Mouse (Mus musculus) heart, embryonic 14.5 days (tissue): ENCODE measurements around the gene Catsper3. TPM values are rescaled to one million over a fixed set of nuclear protein-coding genes. Genes with fewer than 3 reads are reported as not detected.

Experiments used
- ATAC-seq: fragments of 200-750 bp; cut with Nextera tagmentation; 2 replicates; pipeline ENCODE4 v1.8.0; 2017; ENCODE audit warnings: low read depth, moderate TSS enrichment; ENCODE audit not compliant: insufficient number of reproducible peaks, insufficient read depth, low FRiP score
- H3K27ac ChIP-seq, 2 experiments: fragments of 200-500 bp in 1 of 2; fragments of 300-500 bp in 1 of 2; sonication (generic) in 1 of 2; replicated peaks in 1 of 2; 2 replicates each; pipeline ENCODE4 v1.5.1; 2012 to 2014; ENCODE audit warnings: low read depth in 2 of 2, low read length in 2 of 2, control low read depth in 1 of 2, mild to moderate bottlenecking in 1 of 2, mixed read lengths in 1 of 2; ENCODE audit not compliant: control insufficient read depth in 1 of 2, insufficient read depth in 1 of 2
- H3K27me3 ChIP-seq: fragments of 300-500 bp; sonication (generic); 2 replicates; pipeline ENCODE4 v1.6.1; 2014; ENCODE audit warnings: mild to moderate bottlenecking, low read length, control low read depth; ENCODE audit not compliant: control insufficient read depth, insufficient read depth
- H3K36me3 ChIP-seq: fragments of 300-500 bp; sonication (generic); 2 replicates; pipeline ENCODE4 v1.6.1; 2014; ENCODE audit warnings: mild to moderate bottlenecking, control low read depth, low read length, mixed read lengths; ENCODE audit not compliant: control insufficient read depth, insufficient read depth
- H3K4me1 ChIP-seq, 2 experiments: fragments of 200-500 bp in 1 of 2; fragments of 300-500 bp in 1 of 2; sonication (generic) in 1 of 2; 2 replicates each; pipeline ENCODE4 v1.6.1; 2012 to 2014; ENCODE audit warnings: low read length in 2 of 2, control low read depth in 1 of 2, mixed read lengths in 1 of 2; ENCODE audit not compliant: control insufficient read depth in 2 of 2, insufficient read depth in 2 of 2
- H3K4me2 ChIP-seq: fragments of 300-500 bp; sonication (generic); 2 replicates; pipeline ENCODE4 v1.6.1; 2014; ENCODE audit warnings: mild to moderate bottlenecking, low read length
- H3K4me3 ChIP-seq, 2 experiments: fragments of 200-500 bp in 1 of 2; fragments of 300-500 bp in 1 of 2; sonication (generic) in 1 of 2; 2 replicates each; pipeline ENCODE4 v1.5.1; 2012 to 2014; ENCODE audit warnings: low read length in 2 of 2, mild to moderate bottlenecking in 2 of 2, control low read depth in 1 of 2, low read depth in 1 of 2, moderate library complexity in 1 of 2; ENCODE audit not compliant: control insufficient read depth in 1 of 2, insufficient read depth in 1 of 2
- H3K9ac ChIP-seq: fragments of 300-500 bp; sonication (generic); 2 replicates; pipeline ENCODE4 v1.6.1; 2014; ENCODE audit warnings: mild to moderate bottlenecking, low read length
- H3K9me3 ChIP-seq: fragments of 300-500 bp; sonication (generic); 2 replicates; pipeline ENCODE4 v1.6.1; 2016; ENCODE audit warnings: low read length, control low read depth; ENCODE audit not compliant: control insufficient read depth
- WGBS: fragments of 180-500 bp; shearing (Covaris S2); extraction: QIAGEN DNeasy Blood & Tissue Kit; methylation state at CpG from one replicate; pipeline ENCODE4 v1.1.7; 2014; 5-methylcytosine and 5-hydroxymethylcytosine counted together
- polyA plus RNA-seq: library from polyadenylated mRNA; unstranded; fragments of >200 nt; fragmentation: Nextera tagmentation; extraction: Ambion mirVana; gene quantifications from 2 replicates; pipeline ENCODE4 v1.2.1, GENCODE M21; 2014

The Catsper3 gene
- polyA plus RNA-seq, 1 experiment from 2014 or later, result not detected

- Histone ChIP-seq H3K4me3 (no peak overlapping the region), H3K9me3 (no peaks in the 10 kb centered on the region), H3K36me3 (no peaks in the 10 kb centered on the region), H3K4me2 (no peak overlapping the region), H3K9ac (no peak overlapping the region), H3K27ac (no peak overlapping the region), H3K27me3 (peaks cover 90% of the 10 kb centered on the region), H3K4me1 (peaks cover 5 to 21% of the 10 kb centered on the region in 2 experiments; a peak in 3 of 4 replicates)
- WGBS, result 64% methylated on average over 1 of the region's 1 CpGs
- ATAC-seq, result no peak
Measured at GRCm38 (mm10) chr13:55832602-55833001, 48.2 kb downstream of the Catsper3 start.

DNA sequence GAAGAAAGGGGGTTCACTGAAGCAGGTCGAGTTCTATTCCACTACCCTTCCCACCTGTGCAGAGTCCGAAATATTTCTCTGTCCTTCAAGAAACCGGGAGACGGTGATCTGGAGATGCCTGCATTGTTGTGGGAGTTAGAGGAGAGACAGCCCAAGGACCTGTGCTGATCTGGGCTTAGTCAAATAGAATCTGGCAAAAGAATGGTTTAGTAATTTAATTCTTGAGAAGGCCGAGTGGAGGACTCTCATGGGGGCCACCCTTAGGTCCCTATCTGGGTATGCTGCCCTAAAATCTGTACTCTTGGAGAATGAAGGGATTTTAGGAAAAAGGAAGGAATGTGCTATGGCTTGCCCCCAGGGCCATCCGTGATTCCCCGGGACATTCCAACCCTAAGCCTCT lies 49.6 kb downstream of the Catsper3 start:
- ATAC-seq, result no peak
- Histone ChIP-seq H3K27me3 (peaks cover 90% of the 10 kb centered on the region), H3K27ac (no peak overlapping the region), H3K36me3 (no peaks in the 10 kb centered on the region), H3K9ac (no peak overlapping the region), H3K9me3 (no peaks in the 10 kb centered on the region), H3K4me1 (peaks cover 2 to 18% of the 10 kb centered on the region in 2 experiments; a peak in 3 of 4 replicates), H3K4me2 (no peak overlapping the region), H3K4me3 (no peak overlapping the region)
- WGBS, result 8% methylated on average over 7 of the region's 7 CpGs

DNA sequence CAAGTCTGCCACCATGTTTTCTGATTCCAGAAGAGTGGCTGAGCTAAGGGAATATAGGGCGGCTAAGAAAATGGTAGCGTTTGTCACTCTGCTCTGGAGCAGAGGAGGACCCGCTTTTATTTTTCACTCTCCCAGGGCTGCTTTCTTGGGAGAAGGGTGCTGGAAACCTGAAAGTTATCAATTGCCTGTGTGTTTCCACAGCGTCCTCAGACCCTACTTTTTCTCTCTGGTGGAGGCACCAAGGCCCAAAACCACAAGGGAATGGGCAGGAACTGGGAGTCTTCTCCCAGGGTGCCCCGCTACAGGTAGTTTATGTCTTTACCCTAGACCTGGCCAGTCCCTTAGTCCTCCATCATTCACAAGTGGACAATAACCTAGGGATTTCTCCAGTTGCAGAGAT lies 50.3 kb downstream of the Catsper3 start:
- Histone ChIP-seq H3K36me3 (no peaks in the 10 kb centered on the region), H3K4me1 (peaks cover 2 to 18% of the 10 kb centered on the region in 2 experiments; a peak in 3 of 4 replicates), H3K27me3 (peaks cover 93% of the 10 kb centered on the region), H3K9me3 (no peaks in the 10 kb centered on the region), H3K9ac (no peak overlapping the region), H3K27ac (no peak overlapping the region), H3K4me3 (no peak overlapping the region), H3K4me2 (no peak overlapping the region)
- ATAC-seq, result no peak
- 8% methylated on average over 5 of the region's 5 CpGs for WGBS

DNA sequence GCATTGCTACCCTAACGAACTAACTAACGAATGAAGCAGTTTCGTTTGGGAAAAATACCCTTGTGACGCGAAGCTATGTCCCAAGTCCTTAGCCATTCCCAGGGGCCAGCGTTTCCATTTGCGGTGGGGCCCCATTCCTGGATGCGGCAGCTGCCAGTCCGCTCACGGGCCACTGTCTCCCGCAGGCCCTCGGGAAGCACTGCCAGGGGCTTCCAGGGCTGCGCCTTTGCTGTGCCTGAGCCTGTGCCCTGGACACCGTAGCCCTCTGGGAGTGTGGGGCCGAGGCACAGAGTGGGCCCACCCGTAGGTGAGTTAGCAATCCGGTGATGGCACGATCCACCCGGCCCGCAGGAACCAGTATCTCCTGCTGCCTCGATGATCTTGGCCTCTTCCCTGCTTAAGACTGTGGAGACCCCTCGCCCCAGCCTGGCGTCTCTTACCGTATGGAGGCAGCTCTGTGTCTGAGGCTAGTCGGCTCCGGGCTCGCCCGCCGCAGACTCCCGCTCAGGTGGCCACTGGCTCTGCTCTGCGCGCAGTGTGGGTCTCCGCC lies 51.3 kb downstream of the Catsper3 start:
- ATAC-seq, result no peak
- Histone ChIP-seq H3K4me3 (peak overlapping the region in 1 of 2 experiments; percentile 22; a peak in 1 of 4 replicates), H3K27me3 (peaks cover 95% of the 10 kb centered on the region), H3K36me3 (no peaks in the 10 kb centered on the region), H3K4me1 (peaks cover 2 to 14% of the 10 kb centered on the region in 2 experiments; a peak in 3 of 4 replicates), H3K27ac (no peak overlapping the region), H3K9me3 (no peaks in the 10 kb centered on the region), H3K4me2 (no peak overlapping the region), H3K9ac (no peak overlapping the region)
- WGBS, result 1% methylated on average over 33 of the region's 33 CpGs

GRCm38 (mm10) chr13:55836142-55836625 lies 51.8 kb downstream of the Catsper3 start, which contains the start of gene Pitx1:
Gene Pitx1 (minus strand): TSS chr13:55836192.
- Histone ChIP-seq H3K4me1 (peaks cover 2 to 9% of the 10 kb centered on the region in 2 experiments; a peak in 2 of 4 replicates), H3K9me3 (no peaks in the 10 kb centered on the region), H3K9ac (no peak within 1 kb of the TSS), H3K27me3 (peaks cover 95% of the 10 kb centered on the region), H3K4me3 (peak within 1 kb of the TSS in 1 of 2 experiments; percentile 22; a peak in 1 of 4 replicates), H3K4me2 (no peak within 1 kb of the TSS), H3K27ac (no peak within 1 kb of the TSS), H3K36me3 (no peaks in the 10 kb centered on the region)
- WGBS, result 2% methylated on average over 30 of the region's 36 CpGs
- no peak for ATAC-seq

- Histone ChIP-seq H3K27ac (no peak overlapping the region), H3K9me3 (no peaks in the 10 kb centered on the region), H3K9ac (no peak overlapping the region), H3K27me3 (peaks cover 95% of the 10 kb centered on the region), H3K36me3 (no peaks in the 10 kb centered on the region), H3K4me2 (no peak overlapping the region), H3K4me1 (peaks cover 2 to 4% of the 10 kb centered on the region in 2 experiments; a peak in 2 of 4 replicates), H3K4me3 (no peak overlapping the region)
- no peak for ATAC-seq
- 3% methylated on average over 32 of the region's 32 CpGs for WGBS
Measured at GRCm38 (mm10) chr13:55836786-55837780, 52.7 kb downstream of the Catsper3 start.

DNA sequence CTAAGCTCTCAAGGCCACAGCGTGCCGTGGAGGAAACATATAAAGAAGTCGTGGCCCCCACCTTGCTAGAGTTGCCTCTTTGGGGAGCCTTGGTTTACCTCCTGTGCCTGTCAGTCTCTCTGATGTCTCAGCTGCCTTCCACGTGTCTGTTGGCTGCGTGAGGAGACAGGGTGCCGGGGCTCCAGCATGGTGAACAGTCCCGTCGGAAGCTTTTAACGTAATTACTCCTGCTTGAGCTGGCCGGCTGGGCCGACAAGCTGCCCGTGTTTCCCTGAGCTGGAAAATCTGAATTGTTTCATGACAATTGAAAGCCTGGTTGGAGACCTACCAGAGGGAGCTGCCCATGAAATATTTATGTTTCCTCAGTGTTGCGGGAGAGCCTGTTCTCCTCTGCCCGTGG lies 55.9 kb downstream of the Catsper3 start:
- no peak overlapping the region for H3K27ac ChIP-seq
- no peaks in the 10 kb centered on the region for H3K36me3 ChIP-seq
- peaks cover 70% of the 10 kb centered on the region for H3K27me3 ChIP-seq
- H3K9me3 ChIP-seq, result no peaks in the 10 kb centered on the region
- ATAC-seq, result no peak
- peaks cover 2 to 4% of the 10 kb centered on the region in 2 experiments; a peak in 2 of 4 replicates for H3K4me1 ChIP-seq
- H3K4me3 ChIP-seq, result no peak overlapping the region
- WGBS, result 53% methylated on average over 14 of the region's 14 CpGs
- no peak overlapping the region for H3K4me2 ChIP-seq
- no peak overlapping the region for H3K9ac ChIP-seq
